ENCODE assay signal across 8 mouse cellular contexts in genomic region chr11:95842074-95842681, GRCm38 (mm10). TPM values are rescaled to one million over a fixed set of nuclear protein-coding genes. Genes with fewer than 3 reads are reported as not detected.
DNase-seq lines count a peak whose midpoint lies in the region; ATAC-seq and TF ChIP-seq lines count a peak whose summit lies in the region.

Gene Abi3 (minus strand): TSS chr11:95842476.

- peak; percentile 63; the same call in 1 of the 2 replicates for ATAC-seq in lung, embryonic 14.5 days (ENCODE audit: insufficient read depth)

- peak within 1 kb of the TSS; percentile 60 for H3K27ac ChIP-seq in lung, embryonic 14.5 days (ENCODE audit: low read depth)

- H3K36me3 ChIP-seq in lung, embryonic 14.5 days (ENCODE audit: insufficient read depth): no peaks in the 10 kb centered on the region

- no peaks in the 10 kb centered on the region for H3K9me3 ChIP-seq in lung, embryonic 14.5 days (ENCODE audit: low read depth, low read length)

- H3K4me1 ChIP-seq in lung, embryonic 14.5 days (ENCODE audit: insufficient read depth): peaks cover 5% of the 10 kb centered on the region

- TF ChIP-seq CTCF in lung, embryonic 14.5 days (IDR thresholded peaks at IDR 0.05; ENCODE audit: low read depth): no peak

- H3K4me2 ChIP-seq in lung, embryonic 14.5 days: peak within 1 kb of the TSS; percentile 50

- peak; percentile 70 for DNase-seq in CD4-positive helper T cell, adult 2 months (ENCODE audit: low read depth, low spot score)
- DNase-seq in NIH3T3 (ENCODE audit: low read depth): peak; percentile 26
- no peak for DNase-seq in gonadal fat pad, adult 2 months (ENCODE audit: low read depth)
- DNase-seq in kidney, adult 11 months: peak; percentile 57
- DNase-seq in lung, embryonic 14.5 days: peak; percentile 54
- DNase-seq in spleen, postnatal 4 days (ENCODE audit: low spot score in 2 of 2): peak; percentile 74 to 85
- no peak for DNase-seq in left cerebral cortex, adult 11 months (ENCODE audit: low spot score)
- no peak for DNase-seq in frontal cortex, postnatal 25 days (ENCODE audit: low spot score in 2 of 2)

- H3K9ac ChIP-seq in lung, embryonic 14.5 days: peak within 1 kb of the TSS; percentile 30; the same call in 1 of the 2 replicates

- 16% methylated on average over 11 of the region's 11 CpGs for WGBS in lung, embryonic 14.5 days

- peak within 1 kb of the TSS; percentile 34 for H3K4me3 ChIP-seq in lung, embryonic 14.5 days (ENCODE audit: low read depth, low read length)

- H3K27me3 ChIP-seq in lung, embryonic 14.5 days (ENCODE audit: insufficient read depth, low read length): no peaks in the 10 kb centered on the region

RNA-seq across cellular contexts. Expression of gene Abi3, which starts in this region (rescaled TPM):
- 12.4 and 17.7 TPM in 2 replicates for polyA plus RNA-seq in gonadal fat pad, adult 2 months (2012; rRNA removed)
- polyA plus RNA-seq in lung, embryonic 14.5 days (2014; fragmentation: Nextera tagmentation; extraction: Ambion mirVana): 7.2 TPM in 2 replicates

Comparison
In these comparisons a context has a peak if more than half of its experiments do, and no peak if none do; other contexts are left out.
1. DNase-seq: peak in CD4-positive helper T cell, adult 2 months (single experiment), NIH3T3 (single experiment), kidney, adult 11 months (single experiment), lung, embryonic 14.5 days (single experiment) and spleen, postnatal 4 days (2 of 2); none in gonadal fat pad, adult 2 months (single experiment), left cerebral cortex, adult 11 months (single experiment) and frontal cortex, postnatal 25 days (0 of 2).